In genomic region chr9:67044551-67045305, GRCm38 (mm10) we compare ENCODE assay signal across 8 mouse cellular contexts. TPM values are rescaled to one million over a fixed set of nuclear protein-coding genes. Genes with fewer than 3 reads are reported as not detected.
DNase-seq lines count a peak whose midpoint lies in the region; ATAC-seq and TF ChIP-seq lines count a peak whose summit lies in the region.

No protein-coding gene starts in this region.

- H3K36me3 ChIP-seq in intestine, embryonic 15.5 days = no peaks in the 10 kb centered on the region; the same call in 1 of the 2 replicates
- no peaks in the 10 kb centered on the region for H3K36me3 ChIP-seq in stomach, postnatal 0 days (ENCODE audit: control insufficient read depth, insufficient read depth, low read length)

- H3K4me1 ChIP-seq in intestine, embryonic 15.5 days (replicated peaks) = peaks cover 50% of the 10 kb centered on the region
- 0 out of 2 replicates have a peak, but pooled peaks cover 4% of the 10 kb centered on the region for H3K4me1 ChIP-seq in stomach, postnatal 0 days (replicated peaks; ENCODE audit: control insufficient read depth, insufficient read depth)

- WGBS in intestine, embryonic 15.5 days = 31% methylated on average over 9 of the region's 9 CpGs
- 29% methylated on average over 9 of the region's 9 CpGs for WGBS in stomach, postnatal 0 days

- TF ChIP-seq EP300 in stomach, postnatal 0 days (optimal IDR thresholded peaks at IDR 0.05) = peak; percentile 67

- H3K27me3 ChIP-seq in intestine, embryonic 15.5 days (replicated peaks) = no peaks in the 10 kb centered on the region
- no peaks in the 10 kb centered on the region for H3K27me3 ChIP-seq in stomach, postnatal 0 days (ENCODE audit: control insufficient read depth, insufficient read depth, low read length)

- no peaks in the 10 kb centered on the region for H3K9me3 ChIP-seq in intestine, embryonic 15.5 days
- no peaks in the 10 kb centered on the region for H3K9me3 ChIP-seq in stomach, postnatal 0 days (ENCODE audit: control insufficient read depth, low read length)

- intact Hi-C loops in left cerebral cortex, postnatal 10 days (cut with DNase I) = loop anchor here (1.0 to 5.0 kb wide), 2 partner anchors 169 to 588 kb away; no protein-coding TSS in a partner anchor

- peak overlapping the region; percentile 91; the same call in 1 of the 2 replicates for H3K9ac ChIP-seq in intestine, embryonic 15.5 days
- peak overlapping the region; percentile 90 for H3K9ac ChIP-seq in stomach, postnatal 0 days (ENCODE audit: low read length)

- DNase-seq in gastrocnemius, adult 18-20 months (ENCODE audit: low spot score) = peak; percentile 75
- DNase-seq in gastrocnemius, postnatal 10 days = no peak
- peak; percentile 71 for DNase-seq in cerebellum, adult 11-12 months
- DNase-seq in frontal cortex, postnatal 10 days (ENCODE audit: low spot score in 2 of 2) = peak; percentile 70 to 73
- DNase-seq in left cerebral cortex, postnatal 10 days (ENCODE audit: extremely low spot score in 1 of 2, low spot score in 2 of 2) = peak; percentile 80 to 82
- DNase-seq in stomach, postnatal 0 days (ENCODE audit: low spot score) = peak; percentile 65

- H3K27ac ChIP-seq in intestine, embryonic 15.5 days = peak overlapping the region; percentile 48; the same call in 1 of the 2 replicates
- H3K27ac ChIP-seq in stomach, postnatal 0 days (replicated peaks) = peak overlapping the region; percentile 69

- H3K4me3 ChIP-seq in intestine, embryonic 15.5 days (replicated peaks) = peak overlapping the region; percentile 85
- H3K4me3 ChIP-seq in stomach, postnatal 0 days (ENCODE audit: low read depth, low read length) = peak overlapping the region; percentile 86

- peak; percentile 81 for TF ChIP-seq CTCF in stomach, postnatal 0 days (IDR thresholded peaks at IDR 0.05; ENCODE audit: low read depth)

- no peak for ATAC-seq in intestine, embryonic 15.5 days
- peak; percentile 23 for ATAC-seq in megakaryocyte progenitor cell, adult 5-6 weeks (replicated peaks; ENCODE audit: poor library complexity)
- no peak for ATAC-seq in stomach, postnatal 0 days (ENCODE audit: low FRiP score, low TSS enrichment)

- peak overlapping the region; percentile 90 for H3K4me2 ChIP-seq in intestine, embryonic 15.5 days (replicated peaks)
- H3K4me2 ChIP-seq in stomach, postnatal 0 days (replicated peaks; ENCODE audit: low read depth) = peak overlapping the region; percentile 69

RNA-seq across cellular contexts. Expression of gene Tpm1, which starts 4.5 kb away (rescaled TPM):
- over 10,000 TPM; 24,162 to 25,960 TPM for total RNA-seq in gastrocnemius, adult 18-20 months (2021)
- total RNA-seq in gastrocnemius, postnatal 10 days (2021) = over 10,000 TPM; 16,629 to 18,397 TPM
- 994 and 1,099 TPM in 2 replicates for polyA plus RNA-seq in intestine, embryonic 15.5 days (2015; fragmentation: Nextera tagmentation; extraction: Ambion mirVana)
- total RNA-seq in left cerebral cortex, postnatal 10 days (2021) = 100 to 1,000 TPM; 180 to 192 TPM
- 33.1 and 43.8 TPM in 2 replicates for total RNA-seq in megakaryocyte progenitor cell, adult 5-6 weeks (2015)
- total RNA-seq in megakaryocyte progenitor cell, adult 5-6 weeks (2017) = 47.0 and 50.4 TPM in 2 replicates
- polyA plus RNA-seq in stomach, postnatal 0 days (2015; fragmentation: Nextera tagmentation; extraction: Ambion mirVana) = 1,738 and 2,538 TPM in 2 replicates

Comparison
In these comparisons a context has a peak if more than half of its experiments do, and no peak if none do; other contexts are left out.
1. RNA of gene Tpm1, which starts 4.5 kb away (total RNA-seq): 24,162 to 25,960 TPM in gastrocnemius, adult 18-20 months and 16,629 to 18,397 TPM in gastrocnemius, postnatal 10 days; 180 to 192 TPM in left cerebral cortex, postnatal 10 days and 33.1 to 50.4 TPM in megakaryocyte progenitor cell, adult 5-6 weeks; every median in the first group is over 10 times any median in the second.